Mouse (Mus musculus) limb, embryonic 11.5 days (tissue): ENCODE results near the gene Plce1. TPM values are rescaled to one million over a fixed set of nuclear protein-coding genes. Genes with fewer than 3 reads are reported as not detected.

ENCODE experiments used
- ATAC-seq: fragments of 200-750 bp; cut with Nextera tagmentation; 2 replicates; pipeline ENCODE4 v1.8.0; 2017; ENCODE audit warnings: low read depth; ENCODE audit not compliant: insufficient number of reproducible peaks, low FRiP score, low TSS enrichment
- DNase-seq: peaks from one replicate; pipeline ENCODE4 v3.0.0-alpha.2; 2015; ENCODE audit warnings: low spot score
- H3K27ac ChIP-seq: fragments of 300-500 bp; sonication (generic); replicated peaks from 2 replicates; pipeline ENCODE4 v1.5.1; 2014; ENCODE audit warnings: low read depth, mild to moderate bottlenecking, low read length
- H3K27me3 ChIP-seq: fragments of 300-500 bp; sonication (generic); 2 replicates; pipeline ENCODE4 v1.6.1; 2014; ENCODE audit warnings: mild to moderate bottlenecking, low read length, mixed read lengths; ENCODE audit not compliant: control insufficient read depth, insufficient read depth
- H3K36me3 ChIP-seq: fragments of 300-500 bp; sonication (generic); 2 replicates; pipeline ENCODE4 v1.6.1; 2014; ENCODE audit warnings: mild to moderate bottlenecking, low read length, moderate library complexity, mixed read lengths; ENCODE audit not compliant: control insufficient read depth, insufficient read depth
- H3K4me1 ChIP-seq: fragments of 300-500 bp; sonication (generic); 2 replicates; pipeline ENCODE4 v1.6.1; 2014; ENCODE audit warnings: low read length, mixed read lengths; ENCODE audit not compliant: control insufficient read depth, insufficient read depth
- H3K4me2 ChIP-seq: fragments of 300-500 bp; sonication (generic); 2 replicates; pipeline ENCODE4 v1.6.1; 2014; ENCODE audit warnings: low read depth, mild to moderate bottlenecking, moderate library complexity; ENCODE audit not compliant: severe bottlenecking
- H3K4me3 ChIP-seq: fragments of 300-500 bp; sonication (generic); 2 replicates; pipeline ENCODE4 v1.5.1; 2014; ENCODE audit warnings: low read depth, low read length
- H3K9ac ChIP-seq: fragments of 300-500 bp; sonication (generic); 2 replicates; pipeline ENCODE4 v1.6.1; 2014; ENCODE audit warnings: mild to moderate bottlenecking, low read length
- H3K9me3 ChIP-seq: fragments of 300-500 bp; sonication (generic); 2 replicates; pipeline ENCODE4 v1.6.1; 2016; ENCODE audit warnings: low read length; ENCODE audit not compliant: control insufficient read depth
- WGBS: fragments of 180-500 bp; shearing (Covaris S2); extraction: QIAGEN DNeasy Blood & Tissue Kit; methylation state at CpG from one replicate; pipeline ENCODE4 v1.1.7; 2014; 5-methylcytosine and 5-hydroxymethylcytosine counted together
- polyA plus RNA-seq: library from polyadenylated mRNA; unstranded; fragments of >200 nt; fragmentation: Nextera tagmentation; extraction: Ambion mirVana; gene quantifications from 2 replicates; pipeline ENCODE4 v1.2.1, GENCODE M21; 2014

Gene Plce1
- polyA plus RNA-seq, 1 experiment from 2014 or later: 4.5 TPM

- Histone ChIP-seq H3K27me3 (no peaks in the 10 kb centered on the region), H3K4me3 (no peak overlapping the region), H3K27ac (no peak overlapping the region), H3K9me3 (no peaks in the 10 kb centered on the region), H3K4me2 (no peak overlapping the region), H3K36me3 (no peaks in the 10 kb centered on the region), H3K4me1 (no peaks in the 10 kb centered on the region), H3K9ac (no peak overlapping the region)
- 93% methylated on average over 1 of the region's 1 CpGs for WGBS
- DNase-seq: no peak
- no peak for ATAC-seq
These were observed 102.0 kb downstream of the Plce1 start for GRCm38 (mm10) chr19:38582861-38583260.

- H3K36me3 ChIP-seq: no peaks in the 10 kb centered on the region
- 80% methylated on average over 5 of the region's 5 CpGs for WGBS
- no peak overlapping the region for H3K4me3 ChIP-seq
- H3K27me3 ChIP-seq: no peaks in the 10 kb centered on the region
- no peaks in the 10 kb centered on the region for H3K4me1 ChIP-seq
- H3K9ac ChIP-seq: no peak overlapping the region
- no peaks in the 10 kb centered on the region for H3K9me3 ChIP-seq
- no peak overlapping the region for H3K27ac ChIP-seq
- ATAC-seq (no peak), DNase-seq (no peak)
- H3K4me2 ChIP-seq: 0 out of 2 replicates have a peak overlapping the region, but pooled peaks have one; percentile 7
These were observed 106.7 kb downstream of the Plce1 start for GRCm38 (mm10) chr19:38587559-38587958.

GRCm38 (mm10) chr19:38589466-38589865 is 108.6 kb downstream of the Plce1 start:
- Histone ChIP-seq H3K36me3 (no peaks in the 10 kb centered on the region), H3K27ac (no peak overlapping the region), H3K9me3 (no peaks in the 10 kb centered on the region), H3K9ac (no peak overlapping the region), H3K4me2 (no peak overlapping the region), H3K4me3 (no peak overlapping the region), H3K27me3 (no peaks in the 10 kb centered on the region), H3K4me1 (no peaks in the 10 kb centered on the region)
- DNase-seq: no peak
- ATAC-seq: no peak
- WGBS: 91% methylated on average over 5 of the region's 5 CpGs

GRCm38 (mm10) chr19:38589941-38590340 is 109.0 kb downstream of the Plce1 start:
- no peak for DNase-seq
- Histone ChIP-seq H3K36me3 (no peaks in the 10 kb centered on the region), H3K4me3 (no peak overlapping the region), H3K9ac (no peak overlapping the region), H3K27me3 (no peaks in the 10 kb centered on the region), H3K27ac (no peak overlapping the region), H3K9me3 (no peaks in the 10 kb centered on the region), H3K4me2 (no peak overlapping the region), H3K4me1 (no peaks in the 10 kb centered on the region)
- ATAC-seq: no peak
- WGBS: 93% methylated on average over 8 of the region's 8 CpGs

- no peak for ATAC-seq
- WGBS: 90% methylated on average over 7 of the region's 7 CpGs
- DNase-seq: no peak
- H3K4me3 ChIP-seq: no peak overlapping the region
- H3K9ac ChIP-seq: no peak overlapping the region
- no peaks in the 10 kb centered on the region for H3K36me3 ChIP-seq
- no peak overlapping the region for H3K4me2 ChIP-seq
- H3K27ac ChIP-seq: no peak overlapping the region
- no peaks in the 10 kb centered on the region for H3K4me1 ChIP-seq
- H3K27me3 ChIP-seq: no peaks in the 10 kb centered on the region
- H3K9me3 ChIP-seq: no peaks in the 10 kb centered on the region
These were observed 111.8 kb downstream of the Plce1 start for GRCm38 (mm10) chr19:38592566-38593224.

DNA sequence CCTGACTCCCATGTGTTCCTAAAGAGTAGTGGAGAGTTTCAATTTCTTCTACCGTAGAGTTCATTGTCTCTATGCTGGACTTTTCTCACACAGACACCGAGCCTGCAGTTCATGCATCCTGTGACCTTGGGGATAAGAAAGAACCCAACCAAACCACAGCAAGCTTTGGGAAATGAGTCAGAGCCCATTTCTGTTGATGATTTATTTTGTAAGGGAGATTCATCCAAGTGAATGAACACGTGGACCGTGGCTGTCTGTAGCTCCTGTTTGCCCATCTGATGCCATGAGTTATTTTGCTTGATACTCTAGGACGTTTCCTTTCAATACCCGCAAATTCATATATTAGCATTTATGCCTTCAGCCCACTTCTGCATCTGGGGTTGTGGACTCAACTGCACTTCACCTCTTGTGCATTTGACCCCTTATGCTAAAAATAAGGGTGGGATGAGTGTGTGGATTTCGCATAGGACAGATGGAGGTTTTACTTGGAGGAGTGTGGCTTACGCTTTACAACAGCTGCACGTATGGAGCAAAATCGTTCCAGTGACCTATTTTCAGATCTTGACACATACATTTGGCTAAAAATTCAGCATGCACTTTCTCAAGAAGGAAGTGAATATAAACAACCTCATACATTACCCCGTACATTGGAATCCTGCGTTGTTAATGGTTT is 112.5 kb downstream of the Plce1 start:
- Histone ChIP-seq H3K27me3 (no peaks in the 10 kb centered on the region), H3K27ac (no peak overlapping the region), H3K4me2 (no peak overlapping the region), H3K9ac (no peak overlapping the region), H3K4me3 (no peak overlapping the region), H3K36me3 (no peaks in the 10 kb centered on the region), H3K4me1 (no peaks in the 10 kb centered on the region), H3K9me3 (no peaks in the 10 kb centered on the region)
- no peak for ATAC-seq
- no peak for DNase-seq
- 89% methylated on average over 12 of the region's 12 CpGs for WGBS

DNA sequence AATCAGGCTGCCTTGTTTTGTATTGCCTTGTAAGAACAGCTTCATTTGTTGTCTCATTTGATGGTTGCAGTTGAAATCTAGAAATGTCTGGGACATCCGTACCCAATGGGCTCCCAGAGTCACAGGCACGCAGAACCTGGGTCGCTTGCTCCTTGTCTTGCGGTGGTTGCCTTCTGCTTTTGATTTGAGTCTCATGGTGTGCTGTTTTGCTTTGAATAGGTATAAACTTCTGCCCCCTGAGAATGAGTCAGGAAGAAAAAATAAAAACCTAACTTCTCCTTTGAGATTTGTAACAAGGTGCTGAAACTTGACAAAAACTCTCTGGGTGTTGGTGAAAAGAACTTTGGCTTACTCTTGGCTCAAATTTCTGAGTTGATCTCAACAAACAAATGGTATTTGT is 115.2 kb downstream of the Plce1 start:
- no peaks in the 10 kb centered on the region for H3K27me3 ChIP-seq
- H3K9me3 ChIP-seq: no peaks in the 10 kb centered on the region
- 85% methylated on average over 4 of the region's 4 CpGs for WGBS
- H3K36me3 ChIP-seq: no peaks in the 10 kb centered on the region
- no peak for DNase-seq
- no peak overlapping the region for H3K9ac ChIP-seq
- ATAC-seq: no peak
- no peak overlapping the region for H3K4me2 ChIP-seq
- no peak overlapping the region for H3K4me3 ChIP-seq
- no peaks in the 10 kb centered on the region for H3K4me1 ChIP-seq
- H3K27ac ChIP-seq: no peak overlapping the region

DNA sequence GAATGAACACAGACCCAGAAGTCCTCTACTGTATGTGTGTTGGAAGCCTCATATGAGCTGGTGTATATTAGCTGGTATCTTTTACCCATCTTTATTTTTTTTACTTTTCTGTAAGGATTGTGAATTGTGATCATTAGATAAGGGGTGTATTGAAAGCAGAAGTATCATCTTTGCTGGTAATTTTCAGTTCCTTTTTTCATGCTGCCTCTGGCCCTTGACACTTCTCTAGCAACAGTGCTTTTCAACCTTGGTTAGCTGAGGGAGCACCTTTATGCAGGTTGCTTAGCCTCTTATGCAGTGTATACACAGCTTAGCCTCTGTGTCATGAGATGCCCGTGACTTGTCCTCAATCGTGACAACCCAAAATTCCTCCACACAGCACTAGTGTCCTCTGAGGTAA is 116.5 kb downstream of the Plce1 start:
- Histone ChIP-seq H3K4me2 (no peak overlapping the region), H3K36me3 (no peaks in the 10 kb centered on the region), H3K4me3 (no peak overlapping the region), H3K27ac (no peak overlapping the region), H3K4me1 (no peaks in the 10 kb centered on the region), H3K9me3 (no peaks in the 10 kb centered on the region), H3K27me3 (no peaks in the 10 kb centered on the region), H3K9ac (no peak overlapping the region)
- ATAC-seq (no peak), DNase-seq (no peak)
- 83% methylated on average over 2 of the region's 2 CpGs for WGBS
